Mouse (Mus musculus) cerebellum, postnatal 14 days (tissue): ENCODE measurements around the gene Med12l.
"Not testable (repeated sequence)": the region's sequence is repeated elsewhere in the genome, so short reads cannot be mapped to it uniquely, and the experiment has no call there.

Experiments used
- DNase-seq, 2 experiments: peaks; one replicate each; pipeline ENCODE4 v3.0.0; 2021; ENCODE audit warnings: mixed read lengths in 2 of 2

Gene Med12l

DNA sequence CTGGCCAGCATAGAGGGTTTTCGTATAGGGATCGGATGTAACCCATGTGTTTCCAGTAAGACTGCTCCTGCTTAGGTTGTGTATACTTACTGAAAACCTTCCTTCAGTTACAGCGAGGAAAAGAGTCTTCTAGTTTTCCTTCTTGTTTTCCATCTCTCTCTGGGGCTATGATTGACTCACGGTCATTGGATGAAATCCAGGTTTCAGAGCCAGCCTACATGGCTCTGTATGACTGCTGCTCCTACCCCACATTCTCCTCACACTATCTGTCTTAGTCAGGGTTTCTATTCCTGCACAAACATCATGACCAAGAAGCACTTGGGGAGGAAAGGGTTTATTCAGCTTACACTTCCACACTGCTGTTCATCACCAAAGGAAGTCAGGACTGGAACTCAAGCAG lies 135.3 kb downstream of the Med12l start:
- not testable (repeated sequence) for DNase-seq

DNA sequence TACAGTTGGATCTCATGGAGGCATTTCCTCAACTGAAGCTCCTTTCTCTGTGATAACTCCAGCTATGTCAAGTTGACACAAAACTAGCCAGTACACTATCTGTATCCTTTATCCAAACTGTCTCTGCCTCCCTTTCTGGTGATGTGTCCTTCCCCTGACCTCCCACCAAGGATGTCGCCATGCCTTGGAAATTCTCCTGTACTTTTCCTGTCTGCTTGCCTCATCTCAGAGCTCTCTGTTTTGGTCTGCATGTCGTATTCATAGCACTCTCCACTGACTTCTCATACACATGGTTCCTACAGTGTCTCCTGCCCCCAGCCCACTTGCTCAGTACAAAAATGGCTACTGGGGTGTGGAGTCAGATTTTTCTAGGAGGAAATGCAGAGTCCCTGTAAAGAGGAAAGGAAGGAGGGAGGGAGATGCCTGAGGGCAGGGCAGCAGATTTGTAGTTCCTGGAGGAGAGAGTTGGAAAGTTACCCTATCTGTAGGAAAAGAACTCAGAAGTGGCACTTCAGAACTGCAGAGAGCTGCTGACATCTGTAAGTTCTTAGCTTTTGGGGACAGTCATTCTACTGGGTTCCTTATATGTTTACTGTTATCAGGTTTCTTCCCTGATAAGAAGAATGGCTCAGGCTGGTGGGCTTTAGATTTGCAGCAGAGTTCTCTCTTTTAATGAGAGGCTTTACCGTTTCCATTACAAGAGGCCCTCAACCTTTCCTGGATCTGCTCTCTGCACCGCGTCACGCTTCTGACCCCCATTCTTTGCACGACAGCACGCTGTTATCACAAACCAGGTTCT lies 136.1 kb downstream of the Med12l start:
- DNase-seq, result no peak

DNA sequence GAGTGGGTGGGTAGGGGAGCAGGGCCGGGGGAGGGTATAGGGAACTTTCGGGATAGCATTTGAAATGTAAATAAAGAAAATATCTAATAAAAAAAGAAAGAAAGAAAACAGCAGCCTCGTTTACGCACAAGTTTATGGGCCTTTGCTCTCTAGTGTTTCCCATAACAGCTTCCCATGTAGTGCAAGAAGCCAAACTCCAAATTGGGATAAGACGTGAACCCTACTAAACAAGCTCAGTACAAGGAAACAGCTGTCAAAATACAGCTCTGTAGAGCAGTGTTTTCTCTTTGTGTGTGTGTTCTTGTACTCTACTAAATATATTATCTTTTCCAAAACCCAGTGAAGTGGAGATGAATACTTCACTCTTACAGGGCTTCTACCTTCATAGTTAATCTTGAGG lies 139.6 kb downstream of the Med12l start:
- DNase-seq, result no peak

DNA sequence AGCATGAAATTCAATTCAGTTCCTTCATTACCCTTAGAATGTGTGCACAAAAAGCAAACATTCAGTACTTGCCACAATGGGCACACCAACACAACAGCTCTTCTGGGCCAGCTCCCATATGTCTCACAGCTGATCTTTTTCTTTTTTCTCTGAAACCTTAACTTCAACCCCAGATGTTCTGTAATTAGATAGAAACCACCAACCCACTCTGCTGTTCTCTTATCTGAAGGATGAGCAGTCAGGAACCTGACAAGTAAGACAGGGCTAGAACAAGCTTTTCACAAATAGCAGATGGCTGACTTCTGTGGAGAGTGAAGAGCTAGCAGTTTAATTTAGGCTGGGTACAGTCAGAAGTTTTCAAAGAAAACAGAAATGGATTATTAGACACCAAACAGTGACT lies 144.0 kb downstream of the Med12l start:
- DNase-seq, result no peak

DNA sequence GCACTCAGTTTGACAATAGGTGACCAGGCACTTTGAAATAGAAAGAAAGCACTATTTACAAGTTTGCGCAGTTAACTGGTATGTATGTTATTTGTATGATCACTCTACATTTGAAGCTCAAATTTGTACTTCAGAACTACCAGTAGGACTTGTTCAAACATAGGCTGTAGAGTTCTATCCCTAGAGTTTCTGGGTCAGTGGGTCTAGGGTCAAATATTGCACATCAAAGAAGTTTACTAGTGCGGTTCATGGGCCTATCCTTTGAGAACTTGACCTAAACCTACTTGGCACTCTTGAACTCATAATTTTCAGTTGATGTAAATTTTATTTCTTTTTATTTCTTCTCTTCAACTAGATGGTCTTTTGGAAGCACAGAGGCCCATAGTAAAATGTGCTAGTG lies 145.0 kb downstream of the Med12l start:
- no peak for DNase-seq

DNA sequence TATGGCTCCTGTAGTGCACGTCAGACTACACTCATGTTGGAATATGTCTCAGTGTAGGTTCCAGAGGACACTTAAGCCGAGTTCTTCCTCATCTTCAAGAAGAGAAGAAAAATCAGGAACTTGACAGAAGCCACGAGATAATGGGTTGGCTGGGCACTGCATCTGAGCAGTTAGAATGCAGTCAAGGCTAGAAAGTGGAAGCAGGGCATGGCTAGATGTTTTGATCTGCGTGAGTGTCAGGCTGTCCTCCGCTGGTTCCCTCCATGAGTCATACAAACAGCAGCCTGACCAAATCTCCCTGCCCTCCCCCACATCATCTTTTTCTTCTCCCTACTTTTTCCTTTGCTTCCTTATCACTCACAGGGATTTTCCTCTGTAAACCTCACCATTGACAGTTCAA lies 147.8 kb downstream of the Med12l start, which contains the start of gene P2ry14:
Gene P2ry14, minus strand, starts transcription at position 195 of the 400 bp plus-strand sequence.
- no peak for DNase-seq

DNA sequence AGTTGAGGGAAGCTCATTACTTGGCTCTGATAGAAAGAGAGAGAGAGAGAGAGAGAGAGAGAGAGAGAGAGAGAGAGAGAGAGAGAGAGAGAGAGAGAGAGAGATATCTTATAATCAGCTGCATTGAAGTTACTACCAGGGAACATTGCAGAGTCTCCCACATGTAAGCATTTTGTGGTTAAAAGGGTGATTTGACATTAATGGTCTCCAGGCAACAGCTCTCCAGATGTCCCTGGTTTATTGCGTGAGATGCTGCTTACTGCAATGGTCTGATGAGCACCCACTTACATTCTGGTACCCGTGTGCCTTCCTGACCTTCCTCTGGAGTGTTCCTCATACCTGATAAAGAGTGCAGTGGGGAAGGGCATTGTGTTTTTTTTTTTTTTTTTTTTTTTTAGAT lies 149.3 kb downstream of the Med12l start:
- no peak for DNase-seq

DNA sequence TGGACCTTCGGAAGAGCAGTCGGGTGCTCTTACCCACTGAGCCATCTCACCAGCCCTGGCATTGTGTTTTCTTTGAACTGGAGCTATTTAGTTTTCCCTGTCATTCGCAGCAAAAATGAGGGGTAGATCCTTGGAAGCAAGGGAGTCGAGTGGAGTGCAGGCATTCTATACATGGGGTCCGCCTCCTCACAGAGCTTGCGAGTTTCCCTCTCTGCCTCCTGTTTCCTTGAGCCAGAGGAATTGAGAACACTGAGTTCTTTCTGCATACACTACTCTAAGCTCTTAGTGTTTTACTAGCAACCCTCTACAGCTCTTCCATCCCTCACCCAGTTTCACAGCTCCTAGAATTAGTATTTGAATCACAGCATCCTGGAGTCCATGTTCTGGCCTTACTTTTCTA lies 149.8 kb downstream of the Med12l start:
- DNase-seq, result no peak

DNA sequence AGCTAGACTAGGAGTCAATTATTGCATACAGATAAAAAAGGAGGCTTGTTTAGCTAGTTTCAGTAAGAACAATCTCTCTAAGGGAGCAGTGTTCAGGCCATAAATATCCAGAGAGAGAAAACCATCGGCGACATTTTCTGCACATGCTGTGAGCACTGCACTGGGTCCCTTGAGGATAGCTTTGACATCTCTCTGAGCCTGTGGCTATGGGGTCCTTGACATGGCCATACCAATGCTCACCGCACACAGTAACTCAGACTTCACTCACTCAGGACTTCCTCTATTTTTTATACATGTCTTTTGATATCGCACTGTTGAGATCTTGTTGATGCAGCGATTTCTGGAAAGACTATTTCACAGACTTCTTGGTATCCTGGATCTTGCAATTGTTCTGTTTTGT lies 151.4 kb downstream of the Med12l start:
- DNase-seq, result no peak

DNA sequence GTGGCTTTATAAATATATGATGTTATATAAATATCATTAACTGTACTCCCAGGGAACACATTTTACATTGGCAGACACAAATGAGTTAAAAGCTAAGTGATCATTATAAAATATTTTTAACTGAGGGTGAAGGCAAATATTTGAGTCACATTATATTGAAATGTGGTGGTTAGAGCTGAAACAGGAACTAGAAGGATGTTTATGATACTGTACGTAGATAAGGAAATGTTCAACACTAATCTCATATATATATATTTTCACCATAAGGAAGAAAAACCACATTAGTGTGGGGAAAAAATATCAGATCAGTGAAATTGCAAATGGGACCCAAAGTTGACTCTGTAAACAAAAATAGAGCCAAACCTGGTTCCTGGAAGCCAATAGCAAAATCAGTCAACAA lies 154.8 kb downstream of the Med12l start:
- DNase-seq, result no peak

DNA sequence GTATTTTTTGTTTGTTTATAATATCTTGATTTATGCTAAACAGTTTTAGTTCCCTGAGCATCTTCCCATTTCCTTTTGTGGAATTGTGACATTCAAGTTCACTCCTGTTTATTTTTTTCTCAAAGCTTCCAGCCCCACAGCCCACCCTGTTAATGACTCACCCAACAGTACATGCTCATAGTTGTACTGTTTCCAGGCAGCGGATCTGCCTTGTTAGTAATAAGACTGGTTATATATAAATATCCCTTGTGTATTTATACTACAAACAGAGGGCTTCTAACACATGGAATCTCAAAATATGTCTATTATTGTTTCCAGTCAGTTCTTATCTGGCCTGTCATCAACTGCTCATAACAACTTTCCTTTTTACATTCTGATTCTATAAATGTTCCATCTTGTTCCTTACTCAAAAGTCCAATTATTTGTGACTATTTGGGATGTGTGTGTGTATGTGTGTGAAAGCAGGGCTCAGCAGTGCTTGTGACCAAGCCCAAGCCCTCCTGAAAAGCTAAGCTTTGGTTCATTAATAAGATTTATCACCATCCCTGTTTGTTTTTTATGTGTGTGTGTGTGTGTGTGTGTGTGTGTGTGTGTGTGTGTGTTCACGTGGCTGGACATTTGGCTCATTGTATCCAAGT lies 161.9 kb downstream of the Med12l start:
- DNase-seq, result no peak

DNA sequence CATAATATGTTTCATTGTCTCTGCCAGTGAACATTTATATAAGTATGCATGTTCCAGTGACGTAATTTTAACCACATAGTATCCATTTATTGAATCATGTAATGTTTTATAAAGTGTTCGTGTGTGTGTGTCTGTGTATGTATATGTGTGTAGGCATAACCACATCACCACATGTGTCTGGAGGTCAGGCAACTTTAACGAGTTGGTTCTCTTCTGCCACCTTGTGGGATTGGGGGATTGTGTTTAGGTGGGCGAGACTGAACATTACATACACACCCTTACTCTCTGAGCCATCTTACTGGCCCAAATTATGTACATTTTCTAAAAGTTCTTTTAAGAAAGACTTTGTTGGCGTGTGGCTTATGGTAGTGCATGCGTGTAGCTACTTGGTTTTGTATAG lies 162.9 kb downstream of the Med12l start:
- no peak for DNase-seq

DNA sequence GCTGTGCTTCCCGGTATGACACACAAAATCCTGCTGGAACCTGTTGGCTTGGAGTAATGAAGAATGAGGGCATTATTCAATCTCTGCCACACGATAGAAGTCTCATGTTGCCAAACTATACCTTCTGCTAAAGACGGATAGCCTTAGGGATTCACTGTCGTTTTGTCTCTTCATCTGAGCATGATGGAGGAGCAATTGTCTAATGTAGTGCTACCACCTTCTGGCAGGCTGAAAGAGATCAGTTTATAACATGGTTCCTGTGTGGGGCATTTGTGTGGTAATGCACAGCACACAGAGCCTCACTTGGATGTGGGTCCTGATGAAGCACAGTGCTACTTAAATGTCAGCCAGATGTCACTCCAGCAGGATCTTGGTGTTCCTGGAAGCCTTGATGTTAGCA lies 163.6 kb downstream of the Med12l start:
- DNase-seq, result no peak

DNA sequence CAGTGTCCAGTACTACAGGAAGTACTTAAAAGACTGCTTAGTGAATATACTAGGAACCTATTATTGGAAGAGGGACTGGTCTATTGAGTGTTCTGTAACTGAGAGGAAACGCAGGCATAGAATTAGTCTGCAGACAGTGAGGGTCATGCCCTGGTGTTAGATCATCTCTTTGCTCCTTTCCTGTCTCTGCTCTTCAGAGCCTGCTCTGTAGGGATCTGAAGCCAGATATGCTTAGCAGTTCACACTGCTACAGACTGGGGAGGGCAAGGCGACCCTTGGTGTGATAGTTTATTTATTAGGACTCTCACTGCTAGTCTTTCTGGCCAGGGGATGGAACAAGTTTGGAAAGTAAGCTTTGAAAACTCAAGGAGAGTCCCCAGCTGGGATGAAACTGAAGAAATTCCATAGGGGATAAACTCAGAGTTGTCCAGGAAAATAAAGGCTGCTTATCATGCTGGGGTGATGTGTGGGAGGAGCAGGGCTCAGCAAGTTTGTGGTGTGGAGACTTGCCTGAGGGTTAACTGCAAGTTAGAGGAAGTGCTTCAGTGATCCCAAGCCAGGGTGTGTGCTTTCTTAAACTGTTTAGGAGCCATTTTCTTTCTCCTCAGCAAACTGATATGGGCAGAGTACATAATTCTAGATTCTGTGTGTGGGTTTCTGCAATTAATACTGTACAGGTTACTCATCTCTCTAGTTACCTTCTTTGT lies 164.4 kb downstream of the Med12l start:
- DNase-seq, result no peak

DNA sequence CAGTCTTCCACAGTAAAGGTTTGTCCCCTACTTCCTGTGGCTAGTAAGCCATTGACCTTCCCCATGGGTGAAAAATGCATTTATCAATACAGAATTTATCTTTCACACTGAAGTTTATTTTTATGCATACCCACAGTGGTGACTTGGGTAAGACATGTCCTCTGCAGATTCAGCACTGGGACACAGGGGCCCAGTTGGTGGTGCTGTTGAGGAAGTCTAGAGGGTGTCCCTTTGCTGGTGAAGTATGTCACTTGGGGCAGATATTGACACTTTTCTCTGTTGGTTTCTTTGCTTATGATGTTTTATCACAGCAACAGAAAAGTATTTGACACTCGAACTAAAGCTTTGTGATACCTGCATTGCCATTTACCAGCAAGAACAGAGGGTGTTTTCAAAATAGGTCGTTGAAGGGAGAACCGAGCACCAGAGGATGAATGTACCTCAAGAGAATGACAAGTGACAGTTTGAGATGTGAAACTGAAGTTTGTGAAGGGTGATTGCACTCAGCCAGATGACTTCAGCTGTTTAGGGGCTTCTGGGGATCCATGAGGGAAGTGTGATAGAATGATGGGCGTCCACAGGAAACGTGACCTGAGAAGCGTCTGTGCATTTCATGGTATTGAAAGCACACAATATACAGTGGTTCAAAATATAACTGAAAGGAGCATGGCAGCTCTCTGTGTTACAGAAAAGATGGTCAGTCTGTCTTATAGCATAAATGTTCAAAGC lies 169.0 kb downstream of the Med12l start:
- no peak for DNase-seq

DNA sequence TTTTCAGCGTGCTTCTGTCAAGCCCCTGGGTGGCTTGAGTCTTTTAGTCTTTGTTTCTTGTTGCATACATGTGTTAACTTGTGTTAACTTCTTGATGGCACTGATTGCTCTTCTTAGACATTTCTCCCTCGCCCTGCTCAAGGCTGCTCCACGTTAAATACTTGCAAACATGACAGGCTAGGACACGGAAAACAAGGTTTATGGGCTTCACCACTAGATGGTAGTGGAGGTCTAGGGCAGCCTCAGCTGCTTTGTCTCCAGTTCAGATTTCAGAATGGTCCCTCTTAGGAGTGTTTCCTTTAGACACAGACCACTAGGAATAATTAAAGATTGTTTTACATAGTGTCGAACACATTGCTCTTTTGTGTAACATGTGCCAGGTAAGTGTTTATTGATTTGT lies 169.6 kb downstream of the Med12l start:
- DNase-seq, result peak; percentile 76 to 83

DNA sequence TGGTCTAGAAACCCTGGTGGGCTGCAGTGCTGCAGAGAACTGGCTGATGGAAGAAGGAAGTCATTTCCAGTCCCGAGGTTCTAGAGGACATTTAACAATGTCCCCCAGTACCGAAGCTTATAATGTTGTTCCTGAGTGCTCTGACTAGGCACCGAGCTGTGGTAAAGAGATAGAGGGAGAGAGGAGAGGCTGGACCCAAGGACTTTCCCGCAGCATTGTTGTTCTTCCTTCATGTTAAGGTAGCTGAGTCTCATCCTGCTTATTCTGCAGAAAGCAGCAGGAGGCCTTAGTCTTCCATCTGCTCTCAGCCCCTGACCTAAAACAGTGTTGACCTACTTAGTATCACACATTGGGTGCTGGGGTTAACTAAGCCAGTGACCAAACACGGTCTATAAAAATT lies 171.2 kb downstream of the Med12l start:
- peak; percentile 70 to 83 for DNase-seq

DNA sequence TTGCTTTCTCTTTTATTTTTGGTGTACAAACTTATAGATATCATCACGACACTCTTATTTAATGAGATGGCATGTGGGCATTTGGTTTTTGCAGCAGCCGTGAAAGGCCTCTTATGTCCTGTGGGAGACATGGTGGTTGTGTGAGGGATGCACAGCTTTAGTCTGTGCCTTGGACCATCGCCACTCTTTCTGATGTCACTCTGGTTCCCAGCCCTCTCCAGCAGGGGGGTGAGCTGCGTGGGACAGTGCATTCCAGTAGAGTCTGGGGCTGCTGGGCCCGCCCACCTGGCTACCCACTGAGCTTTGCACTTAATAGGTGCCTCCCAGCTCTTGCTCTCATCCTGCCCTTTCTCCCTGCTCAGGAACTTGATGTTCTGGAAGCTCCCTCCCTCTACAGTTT lies 175.5 kb downstream of the Med12l start:
- peak; percentile 20 to 28 for DNase-seq

DNA sequence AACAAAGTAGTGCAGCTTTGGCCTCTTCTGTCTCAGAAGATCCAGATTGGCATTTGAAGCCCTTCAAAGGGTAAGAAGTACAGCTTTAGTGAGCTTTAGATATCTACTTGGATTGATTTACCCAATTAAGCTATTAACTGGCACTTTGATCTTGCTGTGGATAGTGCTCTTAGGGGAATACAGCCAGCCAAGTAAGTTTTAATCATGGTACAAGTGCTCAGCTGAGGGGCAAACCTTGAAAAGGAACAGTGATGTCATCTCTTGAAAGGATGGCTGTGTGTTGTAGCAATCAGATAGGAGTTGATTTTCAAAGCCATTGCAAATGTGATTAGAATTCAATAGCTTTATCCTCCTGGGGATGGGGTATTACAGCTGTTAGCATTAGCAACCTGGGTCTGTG lies 176.5 kb downstream of the Med12l start:
- no peak for DNase-seq

DNA sequence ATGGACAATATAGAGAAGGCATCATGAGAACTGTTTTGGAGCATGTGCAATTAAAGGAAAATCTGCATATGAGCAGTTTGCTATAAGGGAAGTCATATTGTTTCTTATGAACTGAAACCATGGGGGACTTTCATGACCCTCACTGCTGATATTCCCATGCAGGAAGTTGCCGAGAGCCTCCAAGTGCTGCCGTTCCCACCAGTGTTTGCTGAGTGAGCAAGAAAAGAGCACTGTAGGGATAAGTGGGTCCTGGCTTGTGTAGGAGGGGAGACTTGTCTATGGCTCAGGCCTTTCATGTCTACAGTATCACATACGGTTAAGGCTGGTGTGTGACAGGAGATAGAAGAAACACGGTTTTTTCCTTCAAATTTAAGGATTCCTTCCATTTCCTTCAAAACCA lies 180.0 kb downstream of the Med12l start:
- DNase-seq, result no peak

DNA sequence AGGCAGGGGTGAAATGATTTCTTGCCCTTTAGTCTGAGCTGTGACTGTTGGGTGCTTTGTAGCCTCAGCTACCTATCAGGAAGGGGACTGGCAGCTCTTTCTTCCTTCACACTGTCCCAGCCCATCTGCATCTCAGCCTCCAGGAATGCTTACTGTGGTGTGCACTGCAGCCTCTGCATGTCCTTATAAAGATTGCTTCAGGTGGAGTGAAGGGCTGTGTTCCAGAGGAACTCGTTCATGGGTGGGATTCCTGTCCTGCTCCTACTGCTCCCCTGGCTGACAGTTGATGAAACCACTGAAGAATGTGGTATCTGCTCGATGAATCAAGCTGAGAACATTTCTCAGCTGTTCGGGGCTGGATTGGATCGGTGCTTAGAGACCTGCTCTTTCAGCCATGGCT lies 181.7 kb downstream of the Med12l start:
- DNase-seq, result no peak

DNA sequence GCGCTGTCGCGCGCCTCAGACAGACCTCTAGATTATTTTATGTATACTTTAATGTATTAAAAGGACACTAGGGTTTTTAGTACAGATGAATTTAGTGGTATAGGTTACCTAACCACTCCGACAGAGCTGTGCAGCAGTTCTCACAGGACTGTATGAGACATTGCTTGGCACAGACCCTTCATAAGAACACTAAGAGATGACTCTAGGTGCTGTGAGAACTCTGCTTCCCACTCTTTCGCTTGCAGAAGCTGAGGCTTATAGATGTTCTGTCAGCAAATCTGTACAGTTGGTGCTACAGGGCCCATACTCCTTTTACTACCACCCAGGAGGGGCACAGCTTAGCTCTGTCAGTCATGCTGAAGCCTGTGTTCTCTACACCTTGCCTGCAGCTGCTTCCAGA lies 186.0 kb downstream of the Med12l start:
- DNase-seq, result no peak

DNA sequence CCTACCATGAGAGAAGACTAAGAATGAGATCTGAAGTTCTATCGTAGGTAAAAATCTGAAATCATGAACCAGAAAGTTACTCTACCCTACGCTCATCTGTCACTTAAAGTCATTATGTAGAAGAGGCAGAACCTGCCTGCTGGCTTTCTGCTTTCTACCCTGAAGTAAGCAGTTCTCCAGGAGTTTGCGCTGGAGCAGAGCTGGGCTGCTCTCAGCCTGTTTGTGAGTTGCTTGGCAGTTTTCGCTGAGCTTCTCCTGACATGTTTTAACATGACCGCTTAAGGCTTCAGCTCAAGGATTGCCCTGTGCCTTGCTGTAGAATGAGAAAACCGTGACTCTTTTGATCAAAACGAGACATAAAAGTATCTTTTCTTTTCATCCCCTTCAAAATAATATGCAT lies 188.5 kb downstream of the Med12l start:
- DNase-seq, result no peak
